Mouse (Mus musculus): ENCODE results near the gene Zwilch. TPM values are rescaled to one million over a fixed set of nuclear protein-coding genes. Genes with fewer than 3 reads are reported as not detected.

Gene Zwilch
- polyA plus RNA-seq, 1 experiment, result 167 TPM

DNA sequence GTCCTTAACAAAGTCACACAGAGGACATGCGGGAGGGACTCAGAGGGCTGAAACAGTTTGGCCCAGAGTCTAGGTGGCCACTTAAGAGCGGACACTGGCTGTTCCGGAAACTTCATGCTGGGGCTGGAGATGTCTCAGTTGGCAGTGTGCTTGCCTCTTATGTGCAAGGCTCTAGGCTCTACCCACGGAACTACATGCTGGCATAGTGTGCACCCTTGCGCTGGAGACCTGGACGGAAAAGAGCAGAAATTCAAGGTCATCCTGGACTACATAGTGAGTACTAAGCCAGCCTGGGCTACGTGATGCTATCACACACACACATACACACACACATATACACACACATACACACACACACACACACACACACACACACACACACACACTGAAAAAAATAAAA is 84.6 kb downstream of the Zwilch start:
- H3K27ac ChIP-seq (ENCODE audit: insufficient read depth, low read length), result peak overlapping the region; percentile 66; the same call in 1 of the 2 replicates
- TF ChIP-seq POLR2A (IDR thresholded peaks at IDR 0.05; ENCODE audit: insufficient read depth, low read length) (no peak), CTCF (IDR thresholded peaks at IDR 0.05; ENCODE audit: low read depth, low read length) (no peak), EP300 (IDR thresholded peaks at IDR 0.05; ENCODE audit: insufficient read depth, low read depth, low read length) (no peak)

GRCm38 (mm10) chr9:64087461-64088235 is 85.3 kb downstream of the Zwilch start:
- H3K36me3 ChIP-seq (ENCODE audit: control insufficient read depth, insufficient read depth, low read length, poor library complexity, severe bottlenecking), result no peaks in the 10 kb centered on the region
- H3K9ac ChIP-seq (ENCODE audit: low read depth, poor library complexity, severe bottlenecking), result no peak overlapping the region
- H3K27ac ChIP-seq (ENCODE audit: insufficient read depth, low read length), result peak overlapping the region; percentile 66

More for the DNA sequence above, 84.6 kb downstream of the Zwilch start:
- Histone ChIP-seq H3K4me1 (ENCODE audit: control insufficient read depth, insufficient read depth, low read length) (no peaks in the 10 kb centered on the region), H3K27me3 (ENCODE audit: control insufficient read depth, insufficient read depth, low read length, poor library complexity, severe bottlenecking) (no peaks in the 10 kb centered on the region), H3K4me3 (ENCODE audit: low read depth, low read length) (no peak overlapping the region), H3K9me3 (replicated peaks; ENCODE audit: control insufficient read depth, insufficient read depth, low read length, poor library complexity, severe bottlenecking) (no peaks in the 10 kb centered on the region), H3K36me3 (ENCODE audit: control insufficient read depth, insufficient read depth, low read length, poor library complexity, severe bottlenecking) (no peaks in the 10 kb centered on the region), H3K9ac (ENCODE audit: low read depth, poor library complexity, severe bottlenecking) (no peak overlapping the region)

More at GRCm38 (mm10) chr9:64087461-64088235, 85.3 kb downstream of the Zwilch start:
- H3K4me3 ChIP-seq (ENCODE audit: low read depth, low read length), result no peak overlapping the region
- H3K27me3 ChIP-seq (ENCODE audit: control insufficient read depth, insufficient read depth, low read length, poor library complexity, severe bottlenecking), result no peaks in the 10 kb centered on the region
- H3K9me3 ChIP-seq (replicated peaks; ENCODE audit: control insufficient read depth, insufficient read depth, low read length, poor library complexity, severe bottlenecking), result no peaks in the 10 kb centered on the region
- no peaks in the 10 kb centered on the region for H3K4me1 ChIP-seq (ENCODE audit: control insufficient read depth, insufficient read depth, low read length)
- peak; percentile 55 for TF ChIP-seq CTCF (IDR thresholded peaks at IDR 0.05; ENCODE audit: low read depth, low read length)
- no peak for TF ChIP-seq POLR2A (IDR thresholded peaks at IDR 0.05; ENCODE audit: insufficient read depth, low read length)
- TF ChIP-seq EP300 (IDR thresholded peaks at IDR 0.05; ENCODE audit: insufficient read depth, low read depth, low read length), result no peak

Other genes starting within 250 kb of the Zwilch start
- gene Smad6, start 151.0 kb downstream of the Zwilch start, polyA plus RNA-seq (2011; ENCODE audit: insufficient read depth, insufficient read length, low read depth, missing spikeins), result 2.7 and 4.7 TPM in 2 replicates
- 0.49 and 0.58 TPM in 2 replicates for gene Lctl, start 56.0 kb downstream of the Zwilch start, polyA plus RNA-seq (2011; ENCODE audit: insufficient read depth, insufficient read length, low read depth, missing spikeins)
- gene Rpl4, start 271 bp upstream of the Zwilch start, polyA plus RNA-seq (2011; ENCODE audit: insufficient read depth, insufficient read length, low read depth, missing spikeins), result 3,123 and 3,163 TPM in 2 replicates
- gene Snapc5, start 6.2 kb upstream of the Zwilch start, polyA plus RNA-seq (2011; ENCODE audit: insufficient read depth, insufficient read length, low read depth, missing spikeins), result 37.0 and 37.1 TPM in 2 replicates
- 13.2 and 14.3 TPM in 2 replicates for gene Uchl4, start 62.1 kb upstream of the Zwilch start, polyA plus RNA-seq (2011; ENCODE audit: insufficient read depth, insufficient read length, low read depth, missing spikeins)
- 80.1 and 85.7 TPM in 2 replicates for gene Map2k1, start 80.5 kb upstream of the Zwilch start, polyA plus RNA-seq (2011; ENCODE audit: insufficient read depth, insufficient read length, low read depth, missing spikeins)
- gene Tipin, start 108.5 kb upstream of the Zwilch start, polyA plus RNA-seq (2011; ENCODE audit: insufficient read depth, insufficient read length, low read depth, missing spikeins), result 148 and 152 TPM in 2 replicates
- 9.3 and 10.4 TPM in 2 replicates for gene Dis3l, start 168.2 kb upstream of the Zwilch start, polyA plus RNA-seq (2011; ENCODE audit: insufficient read depth, insufficient read length, low read depth, missing spikeins)
- gene Megf11, start 212.5 kb upstream of the Zwilch start, polyA plus RNA-seq (2011; ENCODE audit: insufficient read depth, insufficient read length, low read depth, missing spikeins), result 0.40 and 0.94 TPM in 2 replicates